Comparison of ENCODE assay signal across 8 mouse cellular contexts in genomic region chr5:140612191-140612590, GRCm38 (mm10). TPM values are rescaled to one million over a fixed set of nuclear protein-coding genes. Genes with fewer than 3 reads are reported as not detected.
A peak's percentile ranks its signal among the peaks of the same experiment; 100 is the strongest.
DNase-seq lines count a peak whose midpoint lies in the region; ATAC-seq and TF ChIP-seq lines count a peak whose summit lies in the region.
"Had no signal": no experiment of that assay in that cellular context is flagged by ENCODE, and none has a peak within 500 bp of the region (broad histone marks: within the 10 kb centered on the region; RNA-seq: fewer than 3 reads in every experiment).

No protein-coding gene starts in this region.

- peaks cover 48% of the 10 kb centered on the region for H3K4me1 ChIP-seq in lung, embryonic 15.5 days
- H3K4me1 ChIP-seq in lung, adult 2 months (ENCODE audit: control insufficient read depth, insufficient read depth, low read length) = peaks cover 9% of the 10 kb centered on the region
- peaks cover 76% of the 10 kb centered on the region for H3K4me1 ChIP-seq in forebrain, embryonic 13.5 days
- peaks cover 28% of the 10 kb centered on the region for H3K4me1 ChIP-seq in limb, embryonic 11.5 days (ENCODE audit: control insufficient read depth, insufficient read depth, low read length)
- H3K4me1 ChIP-seq in stomach, embryonic 15.5 days = peaks cover 60% of the 10 kb centered on the region

- WGBS in lung, embryonic 15.5 days = 55% methylated on average over 18 of the region's 18 CpGs
- WGBS in lung, adult 2 months = 67% methylated on average over 18 of the region's 18 CpGs
- WGBS in forebrain, embryonic 13.5 days = 16% methylated on average over 18 of the region's 18 CpGs
- WGBS in limb, embryonic 11.5 days = 55% methylated on average over 18 of the region's 18 CpGs
- 59% methylated on average over 18 of the region's 18 CpGs for WGBS in stomach, embryonic 15.5 days

- ATAC-seq in lung, embryonic 15.5 days (ENCODE audit: borderline replicate concordance, extremely low read depth, low FRiP score, low TSS enrichment) = no peak
- ATAC-seq in forebrain, embryonic 13.5 days = no peak
- ATAC-seq in limb, embryonic 11.5 days (ENCODE audit: insufficient number of reproducible peaks, low FRiP score, low TSS enrichment, low read depth) = no peak
- no peak for ATAC-seq in stomach, embryonic 15.5 days (ENCODE audit: insufficient read depth, low FRiP score, low read depth)
- ATAC-seq in cerebellum, adult (ENCODE audit: insufficient number of reproducible peaks, low FRiP score, low TSS enrichment) = no peak

- TF ChIP-seq POLR2A in lung, adult 2 months (IDR thresholded peaks at IDR 0.05; ENCODE audit: borderline replicate concordance, extremely low read depth, low read depth, low read length) = no peak

- peak overlapping the region; percentile 77 for H3K9ac ChIP-seq in lung, embryonic 15.5 days
- H3K9ac ChIP-seq in forebrain, embryonic 13.5 days = peak overlapping the region; percentile 92
- no peak overlapping the region for H3K9ac ChIP-seq in limb, embryonic 11.5 days (ENCODE audit: low read length)
- no peak overlapping the region for H3K9ac ChIP-seq in stomach, embryonic 15.5 days

- DNase-seq in lung, adult 2 months = no peak
- DNase-seq in limb, embryonic 11.5 days (ENCODE audit: low spot score) = no peak
- DNase-seq in gastrocnemius, postnatal 10 days = no peak

- H3K27me3 ChIP-seq in lung, embryonic 15.5 days = peaks cover 9% of the 10 kb centered on the region; the same call in 1 of the 2 replicates
- H3K27me3 ChIP-seq in forebrain, embryonic 13.5 days = no peaks in the 10 kb centered on the region
- peaks cover 42% of the 10 kb centered on the region for H3K27me3 ChIP-seq in limb, embryonic 11.5 days (ENCODE audit: control insufficient read depth, insufficient read depth, low read length)
- H3K27me3 ChIP-seq in stomach, embryonic 15.5 days (replicated peaks) = no peaks in the 10 kb centered on the region

- no peak for TF ChIP-seq CTCF in lung, adult 2 months (IDR thresholded peaks at IDR 0.05; ENCODE audit: insufficient read depth, low read length)

- peaks cover 18% of the 10 kb centered on the region for H3K36me3 ChIP-seq in lung, embryonic 15.5 days
- peaks cover 47% of the 10 kb centered on the region for H3K36me3 ChIP-seq in forebrain, embryonic 13.5 days (ENCODE audit: poor library complexity, severe bottlenecking)
- H3K36me3 ChIP-seq in limb, embryonic 11.5 days (ENCODE audit: control insufficient read depth, insufficient read depth, low read length) = 0 out of 2 replicates have a peak, but pooled peaks cover 2% of the 10 kb centered on the region
- H3K36me3 ChIP-seq in stomach, embryonic 15.5 days = peaks cover 18% of the 10 kb centered on the region

- H3K27ac ChIP-seq in lung, embryonic 15.5 days = peak overlapping the region; percentile 99
- peak overlapping the region; percentile 98 for H3K27ac ChIP-seq in forebrain, embryonic 13.5 days
- H3K27ac ChIP-seq in limb, embryonic 11.5 days (replicated peaks; ENCODE audit: low read depth, low read length) = no peak overlapping the region
- H3K27ac ChIP-seq in stomach, embryonic 15.5 days = peak overlapping the region; percentile 97

- peak overlapping the region; percentile 91 for H3K4me2 ChIP-seq in lung, embryonic 15.5 days
- peak overlapping the region; percentile 86 for H3K4me2 ChIP-seq in forebrain, embryonic 13.5 days
- 0 out of 2 replicates have a peak overlapping the region, but pooled peaks have one; percentile 1 for H3K4me2 ChIP-seq in limb, embryonic 11.5 days (ENCODE audit: low read depth, severe bottlenecking)
- peak overlapping the region; percentile 83 for H3K4me2 ChIP-seq in stomach, embryonic 15.5 days

- H3K4me3 ChIP-seq in lung, embryonic 15.5 days = peak overlapping the region; percentile 68
- H3K4me3 ChIP-seq in lung, adult 2 months (replicated peaks; ENCODE audit: extremely low read depth, low read depth, low read length) = no peak overlapping the region
- peak overlapping the region; percentile 69 for H3K4me3 ChIP-seq in forebrain, embryonic 13.5 days
- no peak overlapping the region for H3K4me3 ChIP-seq in limb, embryonic 11.5 days (ENCODE audit: low read depth, low read length)
- peak overlapping the region; percentile 70 for H3K4me3 ChIP-seq in stomach, embryonic 15.5 days (replicated peaks)

- H3K9me3 ChIP-seq in lung, embryonic 15.5 days = no peaks in the 10 kb centered on the region
- H3K9me3 ChIP-seq in forebrain, embryonic 13.5 days (replicated peaks) = no peaks in the 10 kb centered on the region
- H3K9me3 ChIP-seq in limb, embryonic 11.5 days (ENCODE audit: control insufficient read depth, low read length) = no peaks in the 10 kb centered on the region
- no peaks in the 10 kb centered on the region for H3K9me3 ChIP-seq in stomach, embryonic 15.5 days

RNA-seq across cellular contexts. Expression of gene Lfng, which starts 5.1 kb away (rescaled TPM):
- polyA plus RNA-seq in lung, embryonic 15.5 days (2015; fragmentation: Nextera tagmentation; extraction: Ambion mirVana) = 22.5 and 27.8 TPM in 2 replicates
- 141 and 163 TPM in 2 replicates for polyA plus RNA-seq in lung, adult 2 months (2012; rRNA removed)
- 28.8 and 31.8 TPM in 2 replicates for polyA plus RNA-seq in forebrain, embryonic 13.5 days (2015; fragmentation: Nextera tagmentation; extraction: Ambion mirVana)
- polyA plus RNA-seq in limb, embryonic 11.5 days (2014; fragmentation: Nextera tagmentation; extraction: Ambion mirVana) = 9.0 and 10.8 TPM in 2 replicates
- 24.5 and 25.6 TPM in 2 replicates for polyA plus RNA-seq in stomach, embryonic 15.5 days (2015; fragmentation: Nextera tagmentation; extraction: Ambion mirVana)
- total RNA-seq in gastrocnemius, postnatal 10 days (2021) = 1 to 10 TPM; 7.1 to 9.0 TPM

RNA-seq across cellular contexts. Expression of gene Ttyh3, which starts 36.6 kb away (rescaled TPM):
- polyA plus RNA-seq in lung, embryonic 15.5 days (2015; fragmentation: Nextera tagmentation; extraction: Ambion mirVana) = 38.0 and 39.1 TPM in 2 replicates
- polyA plus RNA-seq in lung, adult 2 months (2012; rRNA removed) = 117 and 127 TPM in 2 replicates
- 59.3 and 63.4 TPM in 2 replicates for polyA plus RNA-seq in forebrain, embryonic 13.5 days (2015; fragmentation: Nextera tagmentation; extraction: Ambion mirVana)
- polyA plus RNA-seq in limb, embryonic 11.5 days (2014; fragmentation: Nextera tagmentation; extraction: Ambion mirVana) = 51.4 and 58.3 TPM in 2 replicates
- 31.9 and 38.0 TPM in 2 replicates for polyA plus RNA-seq in stomach, embryonic 15.5 days (2015; fragmentation: Nextera tagmentation; extraction: Ambion mirVana)
- total RNA-seq in gastrocnemius, postnatal 10 days (2021) = 10 to 100 TPM; 33.4 to 42.5 TPM

RNA-seq across cellular contexts. Expression of gene Grifin, which starts 47.3 kb away (rescaled TPM):
- 0.28 TPM in 1 of 2 replicates, not detected in the other for polyA plus RNA-seq in lung, embryonic 15.5 days (2015; fragmentation: Nextera tagmentation; extraction: Ambion mirVana)
- polyA plus RNA-seq in lung, adult 2 months (2012; rRNA removed) = not detected in 2 replicates
- polyA plus RNA-seq in forebrain, embryonic 13.5 days (2015; fragmentation: Nextera tagmentation; extraction: Ambion mirVana) = 0.49 TPM in 1 of 2 replicates, not detected in the other
- polyA plus RNA-seq in limb, embryonic 11.5 days (2014; fragmentation: Nextera tagmentation; extraction: Ambion mirVana) = not detected in 2 replicates
- 0.23 and 0.39 TPM in 2 replicates for polyA plus RNA-seq in stomach, embryonic 15.5 days (2015; fragmentation: Nextera tagmentation; extraction: Ambion mirVana)
- total RNA-seq in gastrocnemius, postnatal 10 days (2021) = not detected
- total RNA-seq: layer of hippocampus, postnatal 10 days had no signal

Comparison
In these comparisons a context has a peak if more than half of its experiments do, and no peak if none do; other contexts are left out.
1. H3K4me3 ChIP-seq: peak in lung, embryonic 15.5 days (single experiment), forebrain, embryonic 13.5 days (single experiment) and stomach, embryonic 15.5 days (single experiment); none in lung, adult 2 months (single experiment) and limb, embryonic 11.5 days (single experiment).
2. H3K4me2 ChIP-seq: peak in every context shown above with its lines; median percentile 91 in lung, embryonic 15.5 days; 86 in forebrain, embryonic 13.5 days; 83 in stomach, embryonic 15.5 days; 1 in limb, embryonic 11.5 days.
3. H3K9ac ChIP-seq: peak in lung, embryonic 15.5 days (single experiment) and forebrain, embryonic 13.5 days (single experiment); none in limb, embryonic 11.5 days (single experiment) and stomach, embryonic 15.5 days (single experiment).